In genomic region chr11:118427266-118427779, GRCm38 (mm10) we compare ENCODE assay signal across 9 mouse cellular contexts. TPM values are rescaled to one million over a fixed set of nuclear protein-coding genes. Genes with fewer than 3 reads are reported as not detected.
DNase-seq lines count a peak whose midpoint lies in the region; ATAC-seq and TF ChIP-seq lines count a peak whose summit lies in the region.
"Had no signal": no experiment of that assay in that cellular context is flagged by ENCODE, and none has a peak within 500 bp of the region (broad histone marks: within the 10 kb centered on the region; RNA-seq: fewer than 3 reads in every experiment).

No protein-coding gene starts in this region.

- DNase-seq in hindbrain, embryonic 10.5 days (ENCODE audit: low spot score) = no peak
- DNase-seq in NIH3T3 (ENCODE audit: low read depth) = peak; percentile 78
- no peak for DNase-seq in limb, embryonic 14.5 days (ENCODE audit: low spot score)
- no peak for DNase-seq in c-Kit-positive CD71-positive TER-119-positive erythroid progenitor cells, embryonic 14.5 days (ENCODE audit: low spot score)
- no peak for DNase-seq in adrenal gland, adult 2 months
- DNase-seq: kidney, adult 11 months; lung, postnatal 36 days had no signal

- TF ChIP-seq POLR2A in limb, embryonic 14.5 days (IDR thresholded peaks at IDR 0.05; ENCODE audit: borderline replicate concordance, extremely low read depth, insufficient read depth, insufficient read length) = no peak

- no peak overlapping the region for H3K4me3 ChIP-seq in hindbrain, embryonic 10.5 days
- no peak overlapping the region for H3K4me3 ChIP-seq in hindbrain, embryonic 16.5 days (ENCODE audit: low read length)
- peak overlapping the region; percentile 44 for H3K4me3 ChIP-seq in embryonic facial prominence, embryonic 15.5 days (replicated peaks)
- peak overlapping the region; percentile 41; the same call in 1 of the 2 replicates for H3K4me3 ChIP-seq in limb, embryonic 14.5 days (replicated peaks; ENCODE audit: low read length)

- H3K27ac ChIP-seq in hindbrain, embryonic 10.5 days = peak overlapping the region; percentile 67; the same call in 1 of the 2 replicates
- no peak overlapping the region for H3K27ac ChIP-seq in hindbrain, embryonic 16.5 days (ENCODE audit: low read depth, low read length)
- peak overlapping the region; percentile 86 for H3K27ac ChIP-seq in embryonic facial prominence, embryonic 15.5 days (replicated peaks)
- peak overlapping the region; percentile 43; the same call in 1 of the 2 replicates for H3K27ac ChIP-seq in limb, embryonic 14.5 days (replicated peaks; ENCODE audit: low read depth, low read length)

- no peak for ATAC-seq in hindbrain, embryonic 16.5 days
- ATAC-seq in embryonic facial prominence, embryonic 15.5 days (ENCODE audit: insufficient number of reproducible peaks, low FRiP score, low TSS enrichment, low read depth) = no peak
- ATAC-seq in limb, embryonic 14.5 days (ENCODE audit: low FRiP score, low read depth) = no peak

- no peak overlapping the region; the same call in 1 of the 2 replicates for H3K4me2 ChIP-seq in hindbrain, embryonic 16.5 days (ENCODE audit: low read length)
- peak overlapping the region; percentile 61 for H3K4me2 ChIP-seq in embryonic facial prominence, embryonic 15.5 days (replicated peaks)
- peak overlapping the region; percentile 65 for H3K4me2 ChIP-seq in limb, embryonic 14.5 days (replicated peaks; ENCODE audit: low read depth, low read length, severe bottlenecking)

- H3K4me1 ChIP-seq in hindbrain, embryonic 10.5 days (replicated peaks) = peaks cover 71% of the 10 kb centered on the region
- H3K4me1 ChIP-seq in hindbrain, embryonic 16.5 days (ENCODE audit: control insufficient read depth, insufficient read depth, low read depth, low read length) = peaks cover 30% of the 10 kb centered on the region
- H3K4me1 ChIP-seq in embryonic facial prominence, embryonic 15.5 days = peaks cover 83% of the 10 kb centered on the region
- peaks cover 59% of the 10 kb centered on the region for H3K4me1 ChIP-seq in limb, embryonic 14.5 days (ENCODE audit: control insufficient read depth, insufficient read depth, low read length)

- no peak overlapping the region for H3K9ac ChIP-seq in hindbrain, embryonic 16.5 days (ENCODE audit: low read depth, low read length)
- H3K9ac ChIP-seq in embryonic facial prominence, embryonic 15.5 days = no peak overlapping the region
- H3K9ac ChIP-seq in limb, embryonic 14.5 days (ENCODE audit: low read depth, low read length, severe bottlenecking) = peak overlapping the region; percentile 52; the same call in 1 of the 2 replicates

- no peaks in the 10 kb centered on the region for H3K36me3 ChIP-seq in hindbrain, embryonic 10.5 days
- H3K36me3 ChIP-seq in hindbrain, embryonic 16.5 days (ENCODE audit: control insufficient read depth, insufficient read depth, low read length) = no peaks in the 10 kb centered on the region
- no peaks in the 10 kb centered on the region for H3K36me3 ChIP-seq in embryonic facial prominence, embryonic 15.5 days
- no peaks in the 10 kb centered on the region for H3K36me3 ChIP-seq in limb, embryonic 14.5 days (ENCODE audit: control insufficient read depth, insufficient read depth, low read length)

- H3K27me3 ChIP-seq in hindbrain, embryonic 10.5 days (ENCODE audit: insufficient read depth, poor library complexity, severe bottlenecking) = peaks cover 34% of the 10 kb centered on the region
- H3K27me3 ChIP-seq in hindbrain, embryonic 16.5 days (replicated peaks; ENCODE audit: control insufficient read depth, insufficient read depth, low read length) = 0 out of 2 replicates have a peak, but pooled peaks cover under 1% of the 10 kb centered on the region
- H3K27me3 ChIP-seq in embryonic facial prominence, embryonic 15.5 days = no peaks in the 10 kb centered on the region
- H3K27me3 ChIP-seq in limb, embryonic 14.5 days (ENCODE audit: control insufficient read depth, insufficient read depth, low read length) = no peaks in the 10 kb centered on the region

- no peaks in the 10 kb centered on the region for H3K9me3 ChIP-seq in hindbrain, embryonic 10.5 days
- H3K9me3 ChIP-seq in hindbrain, embryonic 16.5 days (ENCODE audit: control insufficient read depth, low read length) = no peaks in the 10 kb centered on the region
- H3K9me3 ChIP-seq in embryonic facial prominence, embryonic 15.5 days (replicated peaks) = no peaks in the 10 kb centered on the region
- H3K9me3 ChIP-seq in limb, embryonic 14.5 days (ENCODE audit: control insufficient read depth, low read length) = no peaks in the 10 kb centered on the region

- WGBS in hindbrain, embryonic 10.5 days = 39% methylated on average over 3 of the region's 3 CpGs
- 42% methylated on average over 3 of the region's 3 CpGs for WGBS in hindbrain, embryonic 16.5 days
- 32% methylated on average over 3 of the region's 3 CpGs for whole genome bisulfite sequencing in embryonic facial prominence, embryonic 15.5 days
- 31% methylated on average over 3 of the region's 3 CpGs for WGBS in limb, embryonic 14.5 days

RNA-seq across cellular contexts. Expression of gene C1qtnf1, which starts 0.7 kb away (rescaled TPM):
- 1.8 and 2.0 TPM in 2 replicates for polyA plus RNA-seq in hindbrain, embryonic 10.5 days (2016; fragmentation: Nextera tagmentation; extraction: Ambion mirVana)
- 4.4 and 7.0 TPM in 2 replicates for polyA plus RNA-seq in hindbrain, embryonic 16.5 days (2015; fragmentation: Nextera tagmentation; extraction: Ambion mirVana)
- polyA plus RNA-seq in embryonic facial prominence, embryonic 15.5 days (2015; fragmentation: Nextera tagmentation; extraction: Ambion mirVana) = 19.0 and 23.0 TPM in 2 replicates
- polyA plus RNA-seq in limb, embryonic 14.5 days (2012; rRNA removed) = 12.5 and 16.0 TPM in 2 replicates
- polyA plus RNA-seq in limb, embryonic 14.5 days (2014; fragmentation: Nextera tagmentation; extraction: Ambion mirVana) = 10.3 and 12.4 TPM in 2 replicates
- total RNA-seq in adrenal gland, adult 2 months (2021) = 10 to 100 TPM; 14.8 to 24.8 TPM
- 14.6 and 17.9 TPM in 2 replicates for polyA plus RNA-seq in adrenal gland, adult 2 months (2012; rRNA removed)

RNA-seq across cellular contexts. Expression of gene Cant1, which starts 8.4 kb away (rescaled TPM):
- polyA plus RNA-seq in hindbrain, embryonic 10.5 days (2016; fragmentation: Nextera tagmentation; extraction: Ambion mirVana) = 23.7 and 31.1 TPM in 2 replicates
- polyA plus RNA-seq in hindbrain, embryonic 16.5 days (2015; fragmentation: Nextera tagmentation; extraction: Ambion mirVana) = 25.7 and 29.1 TPM in 2 replicates
- 34.2 and 38.0 TPM in 2 replicates for polyA plus RNA-seq in embryonic facial prominence, embryonic 15.5 days (2015; fragmentation: Nextera tagmentation; extraction: Ambion mirVana)
- polyA plus RNA-seq in limb, embryonic 14.5 days (2012; rRNA removed) = 47.7 and 61.8 TPM in 2 replicates
- 29.3 and 35.3 TPM in 2 replicates for polyA plus RNA-seq in limb, embryonic 14.5 days (2014; fragmentation: Nextera tagmentation; extraction: Ambion mirVana)
- total RNA-seq in adrenal gland, adult 2 months (2021) = 10 to 100 TPM; 28.8 to 35.6 TPM
- polyA plus RNA-seq in adrenal gland, adult 2 months (2012; rRNA removed) = 59.5 and 66.8 TPM in 2 replicates

RNA-seq across cellular contexts. Expression of gene Lgals3bp, which starts 25.4 kb away (rescaled TPM):
- 1.8 and 2.0 TPM in 2 replicates for polyA plus RNA-seq in hindbrain, embryonic 10.5 days (2016; fragmentation: Nextera tagmentation; extraction: Ambion mirVana)
- polyA plus RNA-seq in hindbrain, embryonic 16.5 days (2015; fragmentation: Nextera tagmentation; extraction: Ambion mirVana) = 7.1 and 8.1 TPM in 2 replicates
- 15.6 and 19.8 TPM in 2 replicates for polyA plus RNA-seq in embryonic facial prominence, embryonic 15.5 days (2015; fragmentation: Nextera tagmentation; extraction: Ambion mirVana)
- 13.7 and 19.7 TPM in 2 replicates for polyA plus RNA-seq in limb, embryonic 14.5 days (2012; rRNA removed)
- 8.2 and 8.7 TPM in 2 replicates for polyA plus RNA-seq in limb, embryonic 14.5 days (2014; fragmentation: Nextera tagmentation; extraction: Ambion mirVana)
- total RNA-seq in adrenal gland, adult 2 months (2021) = 100 to 1,000 TPM in 1 of 2 experiments, 10 to 100 TPM in 1; 92.7 to 160 TPM
- polyA plus RNA-seq in adrenal gland, adult 2 months (2012; rRNA removed) = 336 and 430 TPM in 2 replicates

RNA-seq across cellular contexts. Expression of gene Engase, which starts 49.3 kb away (rescaled TPM):
- 8.7 and 8.9 TPM in 2 replicates for polyA plus RNA-seq in hindbrain, embryonic 10.5 days (2016; fragmentation: Nextera tagmentation; extraction: Ambion mirVana)
- polyA plus RNA-seq in hindbrain, embryonic 16.5 days (2015; fragmentation: Nextera tagmentation; extraction: Ambion mirVana) = 6.5 and 8.7 TPM in 2 replicates
- polyA plus RNA-seq in embryonic facial prominence, embryonic 15.5 days (2015; fragmentation: Nextera tagmentation; extraction: Ambion mirVana) = 8.6 and 8.7 TPM in 2 replicates
- polyA plus RNA-seq in limb, embryonic 14.5 days (2012; rRNA removed) = 7.9 and 9.6 TPM in 2 replicates
- 4.5 and 7.9 TPM in 2 replicates for polyA plus RNA-seq in limb, embryonic 14.5 days (2014; fragmentation: Nextera tagmentation; extraction: Ambion mirVana)
- total RNA-seq in adrenal gland, adult 2 months (2021) = 10 to 100 TPM; 10.1 to 17.1 TPM
- polyA plus RNA-seq in adrenal gland, adult 2 months (2012; rRNA removed) = 26.4 and 40.6 TPM in 2 replicates

Comparison
In these comparisons a context has a peak if more than half of its experiments do, and no peak if none do; other contexts are left out.
1. H3K4me3 ChIP-seq: peak in embryonic facial prominence, embryonic 15.5 days (single experiment) and limb, embryonic 14.5 days (single experiment); none in hindbrain, embryonic 10.5 days (single experiment) and hindbrain, embryonic 16.5 days (single experiment).
2. RNA of gene Lgals3bp, which starts 25.4 kb away (polyA plus RNA-seq): 336 to 430 TPM in adrenal gland, adult 2 months; 15.6 to 19.8 TPM in embryonic facial prominence, embryonic 15.5 days, 8.2 to 19.7 TPM in limb, embryonic 14.5 days, 7.1 to 8.1 TPM in hindbrain, embryonic 16.5 days and 1.8 to 2.0 TPM in hindbrain, embryonic 10.5 days; every median in the first group is over 10 times any median in the second.